Mouse (Mus musculus): Measurements from ENCODE around the gene Ccdc28a.

The Ccdc28a gene

DNA sequence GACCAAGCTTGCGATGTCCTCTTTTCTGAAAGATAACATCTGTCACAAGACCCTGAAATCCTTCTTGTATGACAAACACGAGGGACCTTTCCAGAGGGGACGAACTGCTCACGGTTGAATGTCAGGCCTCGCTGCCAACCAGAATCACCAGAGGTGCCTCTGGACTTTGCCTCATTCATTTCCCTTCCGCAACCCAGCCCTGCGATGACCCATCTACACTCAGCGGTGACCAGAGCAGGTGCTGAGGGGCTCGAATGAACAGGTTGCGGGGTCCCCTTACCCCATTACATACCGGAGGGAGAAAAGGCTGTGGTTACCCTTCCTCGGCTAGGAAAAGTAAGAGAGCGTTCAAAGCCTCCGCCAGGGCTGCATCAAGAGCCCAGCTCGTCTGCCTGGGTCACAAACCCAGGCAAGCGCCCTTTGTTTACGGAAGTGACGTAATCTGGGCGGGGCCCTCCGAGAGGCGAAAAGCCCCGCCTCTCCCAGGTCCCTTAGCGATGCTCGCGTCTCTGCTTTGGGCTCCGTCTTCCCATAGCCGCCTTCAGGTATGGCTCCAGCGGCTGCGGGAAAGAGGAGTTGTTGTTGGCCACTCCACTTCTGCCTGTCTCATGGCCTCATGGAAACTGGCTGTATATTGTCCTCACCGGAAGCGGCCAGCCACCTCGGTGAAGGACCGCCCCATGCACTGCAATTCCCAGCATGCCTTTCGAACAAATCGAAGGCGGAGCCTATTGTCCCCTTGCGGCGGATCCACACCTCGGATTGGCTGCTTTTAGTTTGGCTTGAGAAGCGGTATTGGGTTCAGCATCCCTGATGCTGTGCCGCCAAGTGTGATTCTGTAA lies at the start of gene Ccdc28a:
TSS of gene Ccdc28a (minus strand) at position 439 of the 842 bp plus-strand sequence.
- peak; percentile 95 to 97 for DNase-seq (ENCODE audit: low spot score in 2 of 2)

DNA sequence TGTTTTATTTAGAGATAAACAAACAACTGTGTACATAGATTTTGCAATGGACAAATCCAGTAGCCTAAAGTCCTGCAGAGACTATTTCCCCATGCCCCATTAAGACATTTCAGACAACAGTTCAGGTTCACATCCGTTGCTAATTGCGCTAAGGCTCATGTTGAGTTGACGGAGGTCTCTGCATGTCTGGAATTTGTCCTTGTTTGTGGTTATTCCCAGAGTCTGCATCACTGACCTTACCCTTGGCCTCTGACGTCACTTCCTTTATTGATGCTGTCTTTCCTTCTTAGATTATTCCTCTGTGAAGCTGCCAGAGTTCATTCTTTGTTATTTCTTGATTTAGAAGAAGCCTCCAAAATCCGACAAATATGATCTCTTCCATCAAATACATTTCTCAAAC lies 49.2 kb upstream of the Ccdc28a start:
- DNase-seq (ENCODE audit: low spot score in 2 of 2), result no peak

GRCm38 (mm10) chr10:18276090-18276734 lies 41.4 kb upstream of the Ccdc28a start:
- no peak for DNase-seq (ENCODE audit: low spot score in 2 of 2)

DNA sequence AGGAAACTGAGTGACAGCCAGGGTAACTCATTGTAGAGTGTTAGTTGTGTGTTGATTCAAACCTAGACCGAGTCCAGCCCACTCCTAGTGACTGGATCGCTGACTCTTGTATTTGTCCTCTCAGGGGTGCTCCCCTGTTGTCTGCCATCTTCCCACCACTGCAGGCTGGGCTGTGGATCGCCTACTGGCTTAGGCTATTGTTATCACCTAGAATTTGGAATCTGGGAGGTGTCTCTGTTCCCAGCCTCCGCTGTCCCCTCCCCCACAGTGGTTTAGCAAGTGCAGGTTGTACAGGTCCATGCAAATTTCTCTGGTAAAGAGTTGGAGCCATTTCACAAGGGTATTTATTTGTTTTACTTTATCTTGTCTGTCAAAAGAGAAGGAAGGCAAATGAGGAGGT lies 16.5 kb upstream of the Ccdc28a start:
- DNase-seq (ENCODE audit: low spot score in 2 of 2), result no peak

GRCm38 (mm10) chr10:18243614-18244013 lies 8.8 kb upstream of the Ccdc28a start:
- no peak for DNase-seq (ENCODE audit: low spot score in 2 of 2)

GRCm38 (mm10) chr10:18237191-18237590 lies 2.4 kb upstream of the Ccdc28a start:
- no peak for DNase-seq (ENCODE audit: low spot score in 2 of 2)

GRCm38 (mm10) chr10:18236328-18236927 lies 1.6 kb upstream of the Ccdc28a start:
- DNase-seq (ENCODE audit: low spot score in 2 of 2), result no peak

DNA sequence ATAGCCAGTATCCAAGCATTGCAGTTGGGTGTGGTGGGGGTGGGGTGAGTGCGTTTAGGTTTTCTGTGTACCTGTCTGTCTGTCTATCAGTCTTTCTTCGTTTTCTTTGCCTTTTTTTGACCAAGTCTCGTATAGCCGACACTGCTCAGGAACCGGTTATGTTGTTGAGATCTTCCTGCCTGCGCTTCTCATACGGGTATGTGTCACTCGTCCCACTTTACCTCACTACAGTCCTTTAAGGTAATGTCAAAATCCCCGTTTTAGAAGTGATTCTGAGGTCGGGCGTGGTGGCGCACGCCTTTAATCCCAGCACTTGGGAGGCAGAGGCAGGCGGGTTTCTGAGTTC lies 577 bp upstream of the Ccdc28a start:
- DNase-seq (ENCODE audit: low spot score in 2 of 2), result no peak

DNA sequence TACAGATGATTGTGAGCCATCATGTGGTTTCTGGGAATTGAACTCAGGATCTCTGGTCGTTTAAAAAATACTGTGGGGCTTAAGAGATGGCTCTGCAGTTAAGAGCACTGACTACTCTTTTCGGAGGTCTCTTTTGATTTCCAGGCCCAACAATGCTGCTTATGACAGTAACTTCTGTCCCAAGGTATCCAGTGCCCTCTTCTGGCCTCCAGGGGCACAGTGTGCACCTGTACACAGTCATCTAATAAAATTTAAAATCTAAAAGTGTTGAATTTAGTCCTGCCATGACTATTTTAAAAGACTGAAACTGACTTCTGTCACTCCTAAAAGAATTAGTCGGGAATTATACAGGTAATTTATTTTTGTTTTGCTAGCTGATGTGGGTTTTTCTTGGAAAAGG lies 907 bp downstream of the Ccdc28a start:
- no peak for DNase-seq (ENCODE audit: low spot score in 2 of 2)

GRCm38 (mm10) chr10:18224386-18224785 lies 10.4 kb downstream of the Ccdc28a start:
- DNase-seq (ENCODE audit: low spot score in 2 of 2), result no peak

- DNase-seq (ENCODE audit: low spot score in 2 of 2), result no peak
These were observed 15.4 kb downstream of the Ccdc28a start for GRCm38 (mm10) chr10:18219351-18219750.

- DNase-seq (ENCODE audit: low spot score in 2 of 2), result no peak
These were observed 20.7 kb downstream of the Ccdc28a start for GRCm38 (mm10) chr10:18214124-18214523.

DNA sequence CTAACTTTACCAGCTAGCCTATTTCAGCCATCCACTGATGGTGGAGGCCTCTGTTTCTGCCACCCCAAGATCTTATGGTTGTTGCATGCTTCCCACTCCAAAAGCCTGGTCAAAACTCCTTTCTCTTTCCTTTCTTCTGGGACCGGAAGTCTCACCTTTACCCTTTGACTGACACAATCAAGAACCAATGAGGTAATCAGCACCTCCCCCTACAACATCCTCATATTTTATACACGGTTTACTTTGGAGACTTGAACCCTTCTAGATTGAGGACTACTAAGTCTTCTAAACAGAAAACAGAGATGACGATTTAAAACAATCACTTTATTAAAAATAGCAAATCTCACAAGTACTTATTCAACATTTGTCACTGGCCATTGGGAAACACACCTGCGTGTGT lies 21.4 kb downstream of the Ccdc28a start:
- no peak for DNase-seq (ENCODE audit: low spot score in 2 of 2)

- no peak for DNase-seq (ENCODE audit: low spot score in 2 of 2)
These were observed 24.1 kb downstream of the Ccdc28a start, which contains the start of gene Ect2l for GRCm38 (mm10) chr10:18210726-18211125. TSS of gene Ect2l (minus strand) at chr10:18210890.

- no peak for DNase-seq (ENCODE audit: low spot score in 2 of 2)
These were observed 24.7 kb downstream of the Ccdc28a start for GRCm38 (mm10) chr10:18210119-18210518.

DNA sequence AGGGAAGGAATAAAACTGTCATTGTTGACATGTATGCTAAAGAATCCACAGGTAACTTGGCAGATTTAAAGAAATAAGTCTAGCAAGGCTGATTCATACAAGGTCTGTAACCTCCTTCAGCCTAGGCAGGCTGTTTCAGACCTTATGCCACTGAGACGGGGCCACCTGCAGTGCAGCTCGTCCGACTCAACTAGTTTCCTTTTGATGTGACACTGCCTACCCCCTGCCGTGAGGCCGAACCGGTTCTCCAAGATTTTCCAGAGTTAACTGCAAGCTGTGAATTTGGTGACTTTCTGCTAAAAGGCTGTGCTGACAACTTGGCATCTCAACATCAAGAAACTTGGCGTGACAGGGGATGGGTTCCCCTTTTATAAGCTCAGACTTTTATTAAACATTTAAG lies 30.7 kb downstream of the Ccdc28a start:
- DNase-seq (ENCODE audit: low spot score in 2 of 2), result no peak

DNA sequence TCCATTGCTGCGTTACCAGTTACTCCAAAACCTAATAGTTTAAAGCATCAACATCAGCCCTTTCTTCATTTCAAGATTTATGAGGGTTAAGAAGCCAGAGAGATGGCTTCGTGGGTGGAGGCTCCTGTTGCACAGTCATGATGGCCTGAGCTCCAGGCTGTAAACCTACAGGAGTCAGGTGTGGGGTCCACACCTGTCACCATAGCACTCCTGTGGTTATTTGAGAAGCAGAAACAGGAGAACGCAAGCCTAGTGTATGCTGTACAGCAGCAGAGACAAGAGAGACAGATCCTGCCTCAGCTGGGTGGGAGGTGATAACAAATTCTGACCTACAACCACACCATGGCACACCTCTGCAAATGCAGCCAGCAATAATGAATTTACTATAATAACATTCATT lies 32.4 kb downstream of the Ccdc28a start:
- no peak for DNase-seq (ENCODE audit: low spot score in 2 of 2)

GRCm38 (mm10) chr10:18200656-18201055 lies 34.1 kb downstream of the Ccdc28a start:
- DNase-seq (ENCODE audit: low spot score in 2 of 2), result no peak

GRCm38 (mm10) chr10:18199919-18200318 lies 34.9 kb downstream of the Ccdc28a start:
- no peak for DNase-seq (ENCODE audit: low spot score in 2 of 2)

DNA sequence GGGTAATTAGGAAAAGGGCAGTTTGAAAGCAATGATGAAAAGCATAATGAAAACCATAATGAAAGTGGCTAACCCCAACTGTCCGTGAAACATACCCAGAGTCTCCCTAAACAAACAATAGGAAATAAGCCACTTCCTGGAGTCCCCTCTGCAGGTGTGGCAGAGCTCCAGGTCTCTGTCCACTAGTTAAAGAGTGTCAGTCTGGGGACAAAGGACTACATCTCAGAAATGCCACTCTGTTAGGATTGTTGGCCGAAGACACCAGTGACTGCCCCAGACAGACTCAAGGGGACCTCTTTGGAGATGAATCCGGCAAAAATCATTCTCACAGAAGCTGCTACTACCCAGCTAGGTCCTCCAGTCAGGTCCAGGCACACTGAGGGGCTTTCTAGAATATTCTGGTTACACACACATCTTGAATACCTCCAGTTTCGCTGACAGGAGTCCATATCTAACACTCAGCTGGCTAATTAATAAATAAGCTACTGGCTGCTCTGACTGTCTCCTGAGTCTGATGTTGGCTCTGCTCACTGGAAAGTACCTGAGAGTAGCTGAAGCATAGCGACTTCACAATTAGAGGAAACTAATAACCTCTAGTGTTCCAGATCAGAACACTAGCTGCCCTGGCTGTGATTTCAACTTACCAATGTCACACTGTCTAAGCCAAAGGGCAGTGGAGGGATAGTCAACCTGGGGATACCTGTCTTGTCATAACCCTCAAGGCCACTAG lies 36.3 kb downstream of the Ccdc28a start:
- no peak for DNase-seq (ENCODE audit: low spot score in 2 of 2)

- DNase-seq (ENCODE audit: low spot score in 2 of 2), result peak; percentile 69 to 74
These were observed 37.4 kb downstream of the Ccdc28a start for GRCm38 (mm10) chr10:18197206-18197979.

All from right cerebral cortex, postnatal 10 days (tissue).